Mouse (Mus musculus) neutrophil, adult 59 days (primary cell): ENCODE data around the gene Ms4a1. TPM values are rescaled to one million over a fixed set of nuclear protein-coding genes. Genes with fewer than 3 reads are reported as not detected.

Source experiments
- total RNA-seq, 2 experiments: library from RNA; stranded (reverse); gene quantifications; 1 replicate in 1 of 2; 2 replicates in 1 of 2; pipeline ENCODE4 v1.2.4; 2023

The Ms4a1 gene
- 1 to 10 TPM; 1.4 to 4.1 TPM for total RNA-seq

GRCm38 (mm10) chr19:11266052-11266845, at the start of gene Ms4a1:
Gene Ms4a1 (minus strand): TSS chr19:11266241.

GRCm38 (mm10) chr19:11314354-11314753, 48.3 kb upstream of the Ms4a1 start, which contains the start of gene Ms4a14:
Gene Ms4a14 (minus strand): TSS chr19:11314454.

GRCm38 (mm10) chr19:11283773-11284172, 17.7 kb upstream of the Ms4a1 start, which contains the start of gene Ms4a5:
Gene Ms4a5 (minus strand): TSS chr19:11283873.

GRCm38 (mm10) chr19:11232348-11232747, 33.7 kb downstream of the Ms4a1 start, which contains the start of gene Ms4a12:
Gene Ms4a12 (minus strand): TSS chr19:11232448.

Other genes starting within 250 kb of the Ms4a1 start
- gene Ms4a18, start 248.2 kb downstream of the Ms4a1 start, total RNA-seq = not detected
- 10 to 100 TPM; 32.1 to 46.6 TPM for gene Ms4a8a, start 185.1 kb downstream of the Ms4a1 start, total RNA-seq
- not detected for gene 1700017D01Rik, start 135.4 kb downstream of the Ms4a1 start, total RNA-seq
- not detected for gene 1700025F22Rik, start 100.9 kb downstream of the Ms4a1 start, total RNA-seq
- gene Ms4a13, start 69.5 kb downstream of the Ms4a1 start, total RNA-seq = not detected
- gene Ms4a12, start 33.8 kb downstream of the Ms4a1 start, total RNA-seq = not detected
- not detected for gene Ms4a5, start 17.6 kb upstream of the Ms4a1 start, total RNA-seq
- not detected for gene Ms4a14, start 48.2 kb upstream of the Ms4a1 start, total RNA-seq
- gene Ms4a7, start 69.9 kb upstream of the Ms4a1 start, total RNA-seq = under 1 TPM; 0.56 to 0.57 TPM
- gene Ms4a4a, start 109.3 kb upstream of the Ms4a1 start, total RNA-seq = 10 to 100 TPM; 12.9 to 24.1 TPM
- gene Ms4a4c, start 138.5 kb upstream of the Ms4a1 start, total RNA-seq = 10 to 100 TPM; 27.3 to 57.7 TPM
- 10 to 100 TPM in 1 of 2 experiments, 1 to 10 TPM in 1; 8.0 to 11.1 TPM for gene Ms4a4b, start 177.3 kb upstream of the Ms4a1 start, total RNA-seq
- 100 to 1,000 TPM; 174 to 269 TPM for gene Ms4a6c, start 203.1 kb upstream of the Ms4a1 start, total RNA-seq
- 1 to 10 TPM; 2.7 to 4.3 TPM for gene Gm8369, start 219.7 kb upstream of the Ms4a1 start, total RNA-seq